Mouse (Mus musculus) embryonic facial prominence, embryonic 11.5 days (tissue): ENCODE data around the gene Mbtps2. TPM values are rescaled to one million over a fixed set of nuclear protein-coding genes. Genes with fewer than 3 reads are reported as not detected.

Experiments used
- ATAC-seq: fragments of 200-750 bp; cut with Nextera tagmentation; replicated peaks from 2 replicates; pipeline ENCODE4 v1.8.0; 2017; ENCODE audit warnings: low read depth; ENCODE audit not compliant: insufficient number of reproducible peaks, low FRiP score, low TSS enrichment
- DNase-seq: peaks from one replicate; pipeline ENCODE4 v3.0.0-alpha.2; 2015; ENCODE audit warnings: low spot score
- H3K27ac ChIP-seq: fragments of 300-500 bp; sonication (generic); replicated peaks from 2 replicates; pipeline ENCODE4 v1.5.1; 2014; ENCODE audit warnings: mild to moderate bottlenecking, low read depth, low read length, control low read depth
- H3K27me3 ChIP-seq: fragments of 300-500 bp; sonication (generic); 2 replicates; pipeline ENCODE4 v1.6.1; 2014; ENCODE audit warnings: mild to moderate bottlenecking, low read length, moderate library complexity, mixed read lengths; ENCODE audit not compliant: control insufficient read depth, insufficient read depth
- H3K36me3 ChIP-seq: fragments of 300-500 bp; sonication (generic); replicated peaks from 2 replicates; pipeline ENCODE4 v1.6.1; 2014; ENCODE audit warnings: low read depth, mild to moderate bottlenecking, low read length, moderate library complexity, mixed read lengths; ENCODE audit not compliant: control insufficient read depth, insufficient read depth
- H3K4me1 ChIP-seq: fragments of 300-500 bp; sonication (generic); 2 replicates; pipeline ENCODE4 v1.6.1; 2014; ENCODE audit warnings: low read length, mixed read lengths; ENCODE audit not compliant: control insufficient read depth, insufficient read depth
- H3K4me2 ChIP-seq: fragments of 300-500 bp; sonication (generic); 2 replicates; pipeline ENCODE4 v1.6.1; 2014; ENCODE audit warnings: low read depth, mild to moderate bottlenecking, control low read depth, low read length, moderate library complexity
- H3K4me3 ChIP-seq: fragments of 300-500 bp; sonication (generic); 2 replicates; pipeline ENCODE4 v1.5.1; 2014; ENCODE audit warnings: low read depth, low read length, control low read depth
- H3K9ac ChIP-seq: fragments of 300-500 bp; sonication (generic); replicated peaks from 2 replicates; pipeline ENCODE4 v1.6.1; 2014; ENCODE audit warnings: mild to moderate bottlenecking, control low read depth, low read length
- H3K9me3 ChIP-seq: fragments of 300-500 bp; sonication (generic); replicated peaks from 2 replicates; pipeline ENCODE4 v1.6.1; 2016; ENCODE audit warnings: mild to moderate bottlenecking, low read length, inconsistent platforms, mixed read lengths; ENCODE audit not compliant: control insufficient read depth
- WGBS: fragments of 180-500 bp; shearing (Covaris S2); extraction: QIAGEN DNeasy Blood & Tissue Kit; methylation state at CpG from one replicate; pipeline ENCODE4 v1.1.7; 2014; 5-methylcytosine and 5-hydroxymethylcytosine counted together
- polyA plus RNA-seq: library from polyadenylated mRNA; unstranded; fragments of >200 nt; fragmentation: Nextera tagmentation; extraction: Ambion mirVana; gene quantifications from 2 replicates; pipeline ENCODE4 v1.2.1, GENCODE M21; 2014

Mbtps2 gene
- polyA plus RNA-seq, 1 experiment from 2014 or later = 27.0 TPM

DNA sequence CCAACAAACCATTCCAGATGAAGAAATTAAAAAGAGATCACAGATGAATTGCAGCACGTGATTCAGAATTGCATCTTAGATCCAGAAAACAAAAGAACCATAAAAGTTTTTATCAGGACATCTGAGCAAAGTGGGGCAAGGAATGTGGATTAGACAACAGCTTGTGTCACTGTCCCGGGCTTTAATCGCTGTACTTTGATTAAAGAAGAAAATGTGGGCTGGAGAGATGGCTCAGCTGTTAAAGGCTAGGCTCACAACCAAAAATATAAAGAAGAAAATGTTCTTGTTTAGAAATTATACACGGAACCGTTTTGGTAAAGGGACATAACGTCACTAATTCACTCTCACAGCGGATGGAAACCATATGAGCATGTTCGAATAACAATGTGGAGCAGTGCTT, 98.5 kb downstream of the Mbtps2 start:
- 77% methylated on average over 8 of the region's 8 CpGs for WGBS
- no peak overlapping the region for H3K27ac ChIP-seq
- no peaks in the 10 kb centered on the region for H3K36me3 ChIP-seq
- no peak overlapping the region for H3K4me2 ChIP-seq
- no peak overlapping the region for H3K4me3 ChIP-seq
- no peak overlapping the region for H3K9ac ChIP-seq
- no peak for DNase-seq
- no peaks in the 10 kb centered on the region for H3K27me3 ChIP-seq
- ATAC-seq = no peak
- H3K4me1 ChIP-seq = no peaks in the 10 kb centered on the region
- no peaks in the 10 kb centered on the region for H3K9me3 ChIP-seq

DNA sequence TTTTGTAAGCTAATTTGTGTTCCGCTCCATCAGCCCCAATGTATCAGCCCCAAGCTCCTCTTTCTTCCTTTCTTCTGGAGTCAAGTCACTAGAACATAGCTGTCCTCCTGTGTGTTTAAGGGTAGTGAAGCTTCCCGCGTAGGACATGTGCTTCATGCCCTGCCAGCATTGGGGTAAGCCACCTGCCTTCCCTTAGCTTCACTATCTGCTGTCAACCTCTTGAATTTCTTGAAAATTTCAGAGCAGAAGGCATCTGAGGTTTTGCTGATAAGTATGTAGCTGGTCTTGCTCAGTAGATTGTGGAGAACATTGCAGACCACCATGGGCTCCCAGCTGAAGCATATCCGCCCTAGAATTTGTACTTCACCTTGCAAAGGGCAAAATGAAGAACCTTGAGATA, 105.4 kb downstream of the Mbtps2 start:
- no peak overlapping the region for H3K27ac ChIP-seq
- no peak overlapping the region for H3K9ac ChIP-seq
- no peak for DNase-seq
- ATAC-seq = no peak
- no peak overlapping the region for H3K4me3 ChIP-seq
- WGBS = 92% methylated on average over 4 of the region's 4 CpGs
- no peaks in the 10 kb centered on the region for H3K36me3 ChIP-seq
- H3K27me3 ChIP-seq = no peaks in the 10 kb centered on the region
- H3K4me2 ChIP-seq = no peak overlapping the region
- H3K4me1 ChIP-seq = no peaks in the 10 kb centered on the region
- H3K9me3 ChIP-seq = no peaks in the 10 kb centered on the region

DNA sequence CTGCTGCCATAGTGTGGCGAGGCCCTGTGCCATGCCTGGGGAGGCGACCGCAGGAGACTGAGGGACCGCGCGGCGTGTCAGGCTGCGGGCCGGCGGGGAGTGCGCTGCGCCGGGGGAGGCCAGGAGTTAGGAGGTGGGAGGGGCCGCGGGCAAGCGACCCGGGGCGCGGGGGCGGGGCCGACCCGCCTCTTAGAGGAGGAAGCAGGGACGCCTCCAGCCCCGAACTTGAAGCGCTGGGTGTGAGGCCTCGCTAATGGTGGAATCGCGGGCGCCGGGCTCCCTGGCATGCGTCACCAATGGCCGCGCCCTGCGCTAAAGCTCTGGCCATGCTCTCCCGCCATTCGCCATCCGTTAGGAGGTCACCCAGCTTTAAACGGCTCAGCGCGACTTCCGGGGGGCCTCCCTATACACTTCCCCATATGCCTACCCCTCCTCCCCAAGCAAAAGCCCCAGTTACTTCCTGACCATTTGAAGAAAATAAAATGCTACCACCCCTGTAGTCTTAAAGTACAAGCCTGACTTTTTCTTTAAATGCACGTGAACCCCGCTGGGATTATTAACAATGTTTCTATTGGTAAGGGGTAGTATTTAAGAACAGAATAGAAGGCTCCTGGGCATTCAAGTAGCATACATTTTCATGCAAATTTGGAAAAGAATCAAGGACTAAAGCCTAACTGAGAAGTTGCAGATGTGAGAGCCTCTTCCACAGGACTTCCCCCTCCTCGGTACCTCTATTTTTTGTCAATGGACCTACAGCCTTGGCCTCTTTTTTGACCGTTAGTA, 106.4 kb downstream of the Mbtps2 start, which contains the start of gene Sms:
Gene Sms (minus strand): TSS at position 344 of the 783 bp plus-strand sequence.
- WGBS = 17% methylated on average over 35 of the region's 45 CpGs
- H3K4me3 ChIP-seq = peak within 1 kb of the TSS; percentile 68
- peak within 1 kb of the TSS; percentile 37 for H3K4me2 ChIP-seq
- no peaks in the 10 kb centered on the region for H3K27me3 ChIP-seq
- peak within 1 kb of the TSS; percentile 84 for H3K27ac ChIP-seq
- peak; percentile 91 for ATAC-seq
- DNase-seq = peak; percentile 76
- peak within 1 kb of the TSS; percentile 88 for H3K9ac ChIP-seq
- H3K4me1 ChIP-seq = no peaks in the 10 kb centered on the region
- H3K36me3 ChIP-seq = no peaks in the 10 kb centered on the region
- no peaks in the 10 kb centered on the region for H3K9me3 ChIP-seq

DNA sequence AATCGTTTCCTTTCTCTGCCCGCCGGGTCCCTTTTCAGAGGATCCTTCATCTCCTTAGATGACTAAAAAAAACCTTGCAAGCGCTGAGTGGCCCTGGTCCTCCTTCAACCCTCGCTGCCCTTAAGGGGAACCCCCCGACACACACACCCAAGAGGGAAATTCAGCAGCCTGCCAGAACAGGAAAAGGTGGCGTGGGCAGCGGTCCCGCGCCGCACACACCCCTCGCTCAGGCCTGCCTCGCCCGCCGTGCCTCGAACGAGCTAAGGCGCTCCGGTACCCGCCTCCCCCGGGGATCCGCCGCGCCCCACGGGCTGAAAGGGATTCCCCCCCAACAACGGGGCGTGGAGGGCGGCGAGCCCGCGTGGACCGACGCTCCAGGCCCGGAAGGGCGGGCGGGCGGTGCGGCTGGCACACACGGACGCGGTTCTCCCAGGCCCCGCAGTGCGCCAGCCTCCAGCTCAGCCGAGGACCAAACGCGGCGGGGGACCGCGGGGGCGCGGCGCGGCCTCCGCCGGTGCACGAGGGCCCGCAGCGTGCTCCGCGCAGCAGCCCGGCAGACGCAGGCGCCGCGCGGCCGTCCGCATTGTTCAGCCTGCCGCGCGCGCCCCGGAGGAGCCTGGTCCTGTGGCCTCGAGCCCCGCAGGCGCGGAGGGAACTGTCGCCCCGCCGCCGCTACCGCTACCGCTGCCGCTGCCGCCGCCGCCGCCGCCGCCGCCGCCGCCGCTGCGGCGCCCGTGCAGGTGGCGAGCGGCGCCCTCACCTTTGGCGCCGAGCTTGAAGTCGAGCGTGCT, 107.2 kb downstream of the Mbtps2 start:
- Histone ChIP-seq H3K27me3 (no peaks in the 10 kb centered on the region), H3K36me3 (no peaks in the 10 kb centered on the region), H3K27ac (peak overlapping the region; percentile 84), H3K4me3 (peak overlapping the region; percentile 68), H3K9ac (peak overlapping the region; percentile 88), H3K4me1 (no peaks in the 10 kb centered on the region), H3K4me2 (peak overlapping the region; percentile 37), H3K9me3 (no peaks in the 10 kb centered on the region)
- DNase-seq (peak; percentile 19), ATAC-seq (peak; percentile 57)
- WGBS = 24% methylated on average over 41 of the region's 104 CpGs

DNA sequence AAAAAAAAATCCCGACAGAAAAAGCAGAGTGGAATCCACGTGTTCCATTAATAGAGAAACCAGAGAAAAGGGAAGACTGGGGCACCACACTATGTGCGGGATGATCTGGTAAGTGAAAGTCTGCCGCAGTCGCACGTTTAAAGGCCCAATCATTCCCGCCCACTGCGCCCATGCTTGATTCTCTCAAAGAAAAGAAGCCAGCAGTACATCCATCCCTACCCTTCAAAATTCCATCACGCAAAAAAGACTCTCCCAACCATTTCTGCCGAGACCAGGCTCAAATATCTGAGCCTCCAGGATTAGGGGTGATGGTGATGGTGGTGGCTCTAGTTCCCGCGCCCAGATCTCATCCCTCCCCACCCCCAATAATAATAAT, 107.8 kb downstream of the Mbtps2 start:
- H3K4me2 ChIP-seq = peak overlapping the region; percentile 37
- ATAC-seq (no peak), DNase-seq (peak; percentile 40)
- peak overlapping the region; percentile 88 for H3K9ac ChIP-seq
- no peaks in the 10 kb centered on the region for H3K27me3 ChIP-seq
- peak overlapping the region; percentile 84 for H3K27ac ChIP-seq
- H3K36me3 ChIP-seq = no peaks in the 10 kb centered on the region
- H3K9me3 ChIP-seq = no peaks in the 10 kb centered on the region
- no peaks in the 10 kb centered on the region for H3K4me1 ChIP-seq
- H3K4me3 ChIP-seq = peak overlapping the region; percentile 68
- 22% methylated on average over 12 of the region's 12 CpGs for WGBS

DNA sequence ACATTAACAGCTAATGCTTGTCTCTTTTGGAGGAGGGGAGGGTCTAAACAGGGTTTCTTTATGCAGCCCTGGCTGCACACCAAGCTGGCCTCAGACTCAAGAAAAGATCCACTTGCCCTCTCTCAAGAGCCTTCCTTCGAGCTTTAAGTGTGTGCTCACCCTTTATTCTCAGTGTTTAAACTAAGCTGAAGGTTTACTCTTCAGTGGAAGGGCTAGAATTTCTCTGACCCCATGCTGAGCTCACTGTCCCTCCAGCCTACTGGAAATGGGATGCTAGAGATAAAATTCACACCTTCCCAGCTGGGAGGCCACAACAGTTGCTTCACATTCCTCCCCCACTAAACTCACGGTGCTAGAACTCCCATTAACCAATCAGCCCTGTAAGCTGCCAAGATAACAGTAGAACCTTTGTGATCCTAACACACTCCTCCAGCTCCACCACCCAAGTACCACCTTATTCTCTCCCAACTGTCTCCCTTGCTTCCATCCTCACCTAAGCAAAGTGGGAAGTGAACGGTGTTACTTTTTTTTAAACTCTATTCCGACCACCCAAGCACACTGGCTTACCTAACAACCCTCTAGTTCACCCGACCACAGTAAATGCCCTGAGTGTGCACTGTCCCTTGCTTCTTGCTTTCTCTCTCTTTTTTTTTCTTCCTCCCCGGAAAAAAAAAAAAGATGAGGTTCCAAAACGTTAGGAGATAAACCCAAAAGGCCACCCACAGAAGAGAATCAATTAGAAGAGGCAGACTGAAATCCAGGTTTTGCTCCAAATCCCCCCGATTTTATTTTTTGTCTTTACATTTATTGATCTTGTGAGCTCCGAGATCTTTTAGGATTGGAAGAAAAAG, 108.4 kb downstream of the Mbtps2 start:
- ATAC-seq (no peak), DNase-seq (no peak)
- WGBS = 20% methylated on average over 9 of the region's 9 CpGs

DNA sequence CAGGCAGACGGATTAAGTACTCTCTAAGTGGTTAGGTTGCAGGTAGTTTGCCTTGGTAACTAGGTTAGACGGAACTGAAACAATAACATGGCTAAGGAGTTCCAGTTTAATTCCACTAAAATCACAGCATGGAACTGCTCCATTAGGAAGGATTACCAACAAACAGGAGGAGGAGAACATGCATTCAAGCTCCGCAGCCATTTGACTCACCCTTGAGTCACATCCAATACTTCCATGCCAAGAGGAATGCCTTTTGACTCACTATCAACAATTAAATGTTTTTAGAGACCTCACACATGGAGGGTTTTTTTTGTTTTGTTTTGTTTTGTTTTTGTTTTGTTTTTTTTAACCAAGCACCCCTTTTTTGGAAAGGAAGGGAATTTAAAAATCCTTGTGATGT, 109.7 kb downstream of the Mbtps2 start:
- Histone ChIP-seq H3K9me3 (no peaks in the 10 kb centered on the region), H3K4me1 (no peaks in the 10 kb centered on the region), H3K4me3 (no peak overlapping the region), H3K27ac (no peak overlapping the region), H3K36me3 (no peaks in the 10 kb centered on the region), H3K9ac (no peak overlapping the region), H3K4me2 (no peak overlapping the region), H3K27me3 (no peaks in the 10 kb centered on the region)
- WGBS = 76% methylated on average over 3 of the region's 3 CpGs
- ATAC-seq (no peak), DNase-seq (no peak)

More for the DNA sequence above, 108.4 kb downstream of the Mbtps2 start:
- Histone ChIP-seq H3K27ac (no peak overlapping the region), H3K9me3 (no peaks in the 10 kb centered on the region), H3K4me1 (no peaks in the 10 kb centered on the region), H3K4me2 (peak overlapping the region; percentile 37), H3K4me3 (peak overlapping the region; percentile 68), H3K36me3 (no peaks in the 10 kb centered on the region), H3K9ac (peak overlapping the region; percentile 88), H3K27me3 (no peaks in the 10 kb centered on the region)
